Mouse (Mus musculus) olfactory bulb, adult 2 months (tissue): ENCODE measurements around the gene Fndc3b.

Experiments used
- CTCF ChIP-seq: fragments of 200-500 bp; IDR thresholded peaks from 2 replicates; pipeline ENCODE4 v1.5.1; 2012; ENCODE audit warnings: low read depth, mild to moderate bottlenecking, low read length, moderate library complexity; ENCODE audit not compliant: insufficient read depth
- POLR2A ChIP-seq: fragments of 200-500 bp; IDR thresholded peaks from 2 replicates; pipeline ENCODE4 v1.6.1; 2012; ENCODE audit warnings: mild to moderate bottlenecking, low read depth, low read length, moderate library complexity; ENCODE audit not compliant: insufficient read depth

- TF ChIP-seq POLR2A: no peak
- TF ChIP-seq CTCF: no peak; the same call in 1 of the 2 replicates
Measured at GRCm38 (mm10) chr3:27448367-27448766, 262.7 kb downstream of the Fndc3b start.
